Mouse (Mus musculus): Measurements from ENCODE around the gene Kmt5b.
A peak's percentile ranks its signal among the peaks of the same experiment; 100 is the strongest.

Gene Kmt5b

GRCm38 (mm10) chr19:3843629-3844028 is 76.4 kb downstream of the Kmt5b start:
- no peak for DNase-seq (ENCODE audit: low spot score in 2 of 2)

GRCm38 (mm10) chr19:3844836-3845235 is 77.6 kb downstream of the Kmt5b start:
- DNase-seq (ENCODE audit: low spot score in 2 of 2): no peak

- DNase-seq (ENCODE audit: low spot score in 2 of 2): no peak
These were observed 78.1 kb downstream of the Kmt5b start for GRCm38 (mm10) chr19:3845339-3845738.

GRCm38 (mm10) chr19:3845803-3846406 is 78.7 kb downstream of the Kmt5b start:
- DNase-seq (ENCODE audit: low spot score in 2 of 2): no peak

GRCm38 (mm10) chr19:3846676-3847604 is 79.7 kb downstream of the Kmt5b start:
- DNase-seq (ENCODE audit: low spot score in 2 of 2): no peak

- DNase-seq (ENCODE audit: low spot score in 2 of 2): no peak
These were observed 80.5 kb downstream of the Kmt5b start for GRCm38 (mm10) chr19:3847711-3848110.

- no peak for DNase-seq (ENCODE audit: low spot score in 2 of 2)
These were observed 81.1 kb downstream of the Kmt5b start for GRCm38 (mm10) chr19:3848207-3848808.

GRCm38 (mm10) chr19:3849251-3849650 is 82.0 kb downstream of the Kmt5b start:
- DNase-seq (ENCODE audit: low spot score in 2 of 2): no peak

- DNase-seq (ENCODE audit: low spot score in 2 of 2): no peak
These were observed 82.9 kb downstream of the Kmt5b start for GRCm38 (mm10) chr19:3850076-3850475.

GRCm38 (mm10) chr19:3850847-3851469 is 83.7 kb downstream of the Kmt5b start:
- DNase-seq (ENCODE audit: low spot score in 2 of 2): peak in 1 of 2 experiments; percentile 8

GRCm38 (mm10) chr19:3851502-3851962 is 84.3 kb downstream of the Kmt5b start, which contains the start of gene Chka:
TSS of gene Chka (plus strand) at chr19:3851773.
- DNase-seq (ENCODE audit: low spot score in 2 of 2): peak; percentile 93 to 95

- peak; percentile 29 to 41 for DNase-seq (ENCODE audit: low spot score in 2 of 2)
These were observed 84.9 kb downstream of the Kmt5b start for GRCm38 (mm10) chr19:3851979-3852681.

- DNase-seq (ENCODE audit: low spot score in 2 of 2): no peak
These were observed 85.9 kb downstream of the Kmt5b start for GRCm38 (mm10) chr19:3853121-3853520.

- no peak for DNase-seq (ENCODE audit: low spot score in 2 of 2)
These were observed 86.7 kb downstream of the Kmt5b start for GRCm38 (mm10) chr19:3853891-3854290.

- DNase-seq (ENCODE audit: low spot score in 2 of 2): no peak
These were observed 87.9 kb downstream of the Kmt5b start for GRCm38 (mm10) chr19:3855091-3855490.

- no peak for DNase-seq (ENCODE audit: low spot score in 2 of 2)
These were observed 88.4 kb downstream of the Kmt5b start for GRCm38 (mm10) chr19:3855601-3856000.

- no peak for DNase-seq (ENCODE audit: low spot score in 2 of 2)
These were observed 90.0 kb downstream of the Kmt5b start for GRCm38 (mm10) chr19:3857220-3857619.

- DNase-seq (ENCODE audit: low spot score in 2 of 2): no peak
These were observed 95.5 kb downstream of the Kmt5b start for GRCm38 (mm10) chr19:3862713-3863112.

- DNase-seq (ENCODE audit: low spot score in 2 of 2): no peak
These were observed 97.7 kb downstream of the Kmt5b start for GRCm38 (mm10) chr19:3864960-3865359.

All from spleen, postnatal 14 days (tissue).